Mouse (Mus musculus) cerebellum, postnatal 14 days (tissue): ENCODE results near the gene Lrfn3.

Source experiments
- DNase-seq, 2 experiments: peaks; one replicate each; pipeline ENCODE4 v3.0.0; 2021; ENCODE audit warnings: mixed read lengths in 2 of 2

Gene Lrfn3

DNA sequence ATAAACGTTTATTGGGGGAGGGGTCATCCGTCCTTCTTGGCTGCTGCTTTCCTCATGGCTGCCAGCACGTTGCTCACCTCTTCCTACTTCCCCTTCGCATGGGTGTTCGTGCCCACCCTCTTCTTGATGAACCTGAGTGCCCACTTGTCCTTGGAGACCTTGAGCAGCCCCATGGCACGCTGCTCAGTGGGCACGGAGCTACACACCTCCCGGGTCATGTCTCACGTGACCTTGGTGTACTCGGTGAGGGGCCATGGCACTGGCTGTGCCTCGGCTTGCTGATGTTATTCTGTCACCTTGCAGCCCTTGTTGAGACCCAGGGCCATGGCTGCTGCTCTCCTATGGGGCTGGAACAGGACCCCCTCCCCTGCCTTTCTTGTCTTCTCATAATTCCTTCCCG, 52.4 kb downstream of the Lrfn3 start:
- no peak for DNase-seq

DNA sequence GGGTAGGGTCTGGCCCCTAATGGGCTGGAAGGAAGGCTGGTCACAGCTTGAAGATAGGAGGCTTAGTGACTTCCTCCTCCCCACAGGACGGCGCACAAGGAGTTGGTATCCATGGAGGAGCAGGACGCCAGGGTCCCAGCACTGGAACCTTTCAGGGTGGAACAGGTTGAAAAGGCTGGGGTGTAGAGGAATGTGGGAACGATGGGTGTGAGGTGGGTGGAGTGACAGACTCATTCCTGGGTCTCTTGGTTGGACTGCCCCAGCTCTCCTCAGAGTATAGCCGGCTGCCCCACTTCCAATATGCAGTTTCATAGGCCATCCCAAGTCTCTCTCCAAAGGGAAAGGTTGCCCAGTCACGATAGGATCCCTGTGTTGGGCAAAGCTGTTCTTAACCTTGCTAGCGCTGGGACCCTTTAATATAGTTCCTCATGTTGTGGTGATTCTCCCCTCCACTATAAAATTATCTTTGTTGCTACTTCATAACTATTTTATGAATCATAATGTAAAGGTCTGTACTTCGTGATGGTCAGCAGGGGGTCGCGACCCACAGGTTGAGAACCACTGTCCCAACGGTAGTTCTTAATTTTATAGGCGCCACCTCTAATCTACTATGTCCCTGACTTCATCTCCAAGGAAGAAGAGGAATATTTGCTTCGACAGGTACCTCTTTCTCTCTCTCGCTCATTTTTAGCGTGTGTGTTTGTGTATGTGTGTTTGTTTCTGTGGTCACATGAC, 53.0 kb downstream of the Lrfn3 start:
- no peak for DNase-seq

DNA sequence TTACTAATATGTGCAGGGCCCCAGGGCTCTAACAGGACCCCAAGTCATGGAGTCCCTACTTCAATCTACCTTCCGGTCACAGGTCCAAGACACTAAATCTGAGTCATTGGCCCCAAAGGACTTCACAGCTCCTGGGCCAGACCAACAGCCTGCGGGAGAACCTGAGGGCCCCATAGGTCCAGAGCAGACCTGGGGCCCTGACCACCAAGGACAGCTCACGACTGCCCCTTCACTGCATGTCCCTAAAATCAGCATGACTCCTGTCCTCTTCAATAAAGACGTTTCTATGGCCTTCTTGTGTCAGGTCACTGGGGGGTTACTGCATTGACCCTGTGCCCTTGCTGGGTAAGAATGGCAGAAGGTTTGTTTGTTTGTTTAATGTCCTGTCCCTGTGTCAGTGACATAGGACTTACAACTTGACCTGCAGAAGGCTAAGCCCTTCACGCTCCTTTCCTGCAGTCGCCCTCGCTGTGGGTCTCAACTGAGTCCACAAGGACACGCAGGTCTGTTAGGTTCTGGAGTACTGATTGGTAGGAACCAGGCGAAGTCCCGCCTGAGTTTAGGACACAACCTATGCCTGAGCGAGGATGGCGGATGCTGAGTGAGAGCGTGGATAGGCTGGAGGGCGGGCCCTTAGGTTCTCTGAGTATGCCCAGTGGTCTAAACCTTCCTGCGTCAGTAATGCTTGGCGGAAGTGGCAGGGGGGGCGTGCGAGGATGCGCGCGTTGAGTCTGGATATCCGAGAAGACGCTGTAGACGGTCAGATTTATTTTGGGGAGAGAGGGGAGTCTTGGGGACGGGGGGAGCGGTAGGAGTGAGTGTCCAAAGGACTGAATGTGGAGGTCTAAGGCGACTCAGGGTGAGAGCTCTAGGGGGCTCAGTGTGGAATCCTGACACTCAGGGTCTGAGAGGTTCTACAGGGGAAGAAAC, 54.2 kb downstream of the Lrfn3 start, which contains the start of gene Alkbh6:
TSS of gene Alkbh6 (plus strand) at position 642 of the 930 bp plus-strand sequence.
- DNase-seq: peak; percentile 94 to 95

DNA sequence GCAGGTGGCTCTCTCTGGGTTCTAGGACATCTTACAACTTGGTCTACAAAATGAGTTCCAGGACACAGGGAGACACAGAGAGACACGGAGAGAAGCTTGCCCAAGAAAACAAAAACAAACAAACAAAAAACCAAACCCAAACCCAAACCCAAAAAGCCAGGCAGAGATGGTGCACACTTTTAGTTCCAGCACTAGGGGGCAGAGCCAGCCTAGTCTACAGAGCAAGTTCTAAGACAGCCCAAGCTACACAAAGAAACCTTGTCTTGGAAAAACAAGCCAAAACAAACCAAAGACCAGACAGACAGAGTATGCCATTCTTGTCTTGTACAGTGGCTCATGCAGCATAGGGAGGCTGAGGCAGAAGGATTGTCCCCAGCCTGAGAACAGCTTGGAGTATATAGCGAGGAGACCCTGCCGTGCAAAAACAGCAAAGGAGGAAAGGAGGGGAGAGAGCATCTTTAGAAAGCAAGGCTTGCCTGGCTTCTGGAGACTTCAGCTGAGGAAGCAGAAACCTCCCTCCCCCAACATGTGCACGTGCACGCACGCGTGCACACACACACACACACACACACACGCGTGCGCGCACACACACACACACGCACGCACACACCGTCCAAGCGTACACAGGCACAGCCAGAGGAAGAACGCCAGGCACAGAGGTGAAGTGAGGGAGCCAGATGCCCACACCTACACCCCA, 56.3 kb downstream of the Lrfn3 start:
- no peak for DNase-seq
